Mouse (Mus musculus): ENCODE measurements around the gene Olfr630.

GRCm38 (mm10) chr7:103714371-103714770, 42.8 kb downstream of the Olfr630 start, which contains the start of gene Olfr243:
- TF ChIP-seq CTCF (IDR thresholded peaks at IDR 0.05; ENCODE audit: borderline replicate concordance, insufficient read depth, low read length) (no peak), POLR2A (IDR thresholded peaks at IDR 0.05; ENCODE audit: low read depth, low read length) (no peak)
